Mouse (Mus musculus) embryonic fibroblast, embryonic 13.5 days (primary cell): Measurements from ENCODE around the gene Ngfr. TPM values are rescaled to one million over a fixed set of nuclear protein-coding genes. Genes with fewer than 3 reads are reported as not detected.

Experiments used
- H3K27ac ChIP-seq: 2 replicates; pipeline ENCODE4 v1.5.1; 2012; ENCODE audit warnings: low read length, control low read depth, inconsistent platforms; ENCODE audit not compliant: insufficient read depth
- H3K4me1 ChIP-seq: 2 replicates; pipeline ENCODE4 v1.6.1; 2011; ENCODE audit warnings: low read length; ENCODE audit not compliant: control insufficient read depth, insufficient read depth
- H3K4me3 ChIP-seq: 2 replicates; pipeline ENCODE4 v1.5.1; 2011; ENCODE audit warnings: mild to moderate bottlenecking, control low read depth, low read length; ENCODE audit not compliant: insufficient read depth
- CTCF ChIP-seq: IDR thresholded peaks from 2 replicates; pipeline ENCODE4 v1.5.1; 2011; ENCODE audit warnings: mild to moderate bottlenecking, control low read depth, low read length, moderate library complexity, borderline replicate concordance; ENCODE audit not compliant: insufficient read depth
- POLR2A ChIP-seq: IDR thresholded peaks from 2 replicates; pipeline ENCODE4 v1.6.1; 2011; ENCODE audit warnings: low read depth, mild to moderate bottlenecking, control low read depth, low read length, moderate library complexity
- polyA plus RNA-seq: library from polyadenylated mRNA; stranded (reverse); fragments of >200 nt; gene quantifications from 2 replicates; pipeline ENCODE4 v1.2.4, GENCODE M21; 2011; ENCODE audit warnings: low read depth; ENCODE audit not compliant: missing spikeins, insufficient read length

The Ngfr gene
- polyA plus RNA-seq: 0.18 and 3.2 TPM in 2 replicates

GRCm38 (mm10) chr11:95587423-95587951, at the start of gene Ngfr:
Gene Ngfr, minus strand, starts transcription at chr11:95587735.
- TF ChIP-seq POLR2A (no peak), CTCF (no peak)
- H3K27ac ChIP-seq: no peak within 1 kb of the TSS
- H3K4me3 ChIP-seq: peak within 1 kb of the TSS; percentile 11; the same call in 1 of the 2 replicates
- H3K4me1 ChIP-seq: 0 out of 2 replicates have a peak, but pooled peaks cover 5% of the 10 kb centered on the region

- no peaks in the 10 kb centered on the region for H3K4me1 ChIP-seq
- no peak overlapping the region for H3K27ac ChIP-seq
- no peak overlapping the region for H3K4me3 ChIP-seq
- TF ChIP-seq POLR2A (no peak), CTCF (no peak)
Measured at GRCm38 (mm10) chr11:95635030-95635429, 47.5 kb upstream of the Ngfr start.

GRCm38 (mm10) chr11:95633512-95634000, 46.0 kb upstream of the Ngfr start:
- H3K4me1 ChIP-seq: no peaks in the 10 kb centered on the region
- no peak for TF ChIP-seq CTCF
- no peak for TF ChIP-seq POLR2A

GRCm38 (mm10) chr11:95632474-95632873, 44.9 kb upstream of the Ngfr start:
- H3K4me3 ChIP-seq: no peak overlapping the region
- H3K27ac ChIP-seq: no peak overlapping the region
- no peak for TF ChIP-seq POLR2A
- TF ChIP-seq CTCF: no peak
- no peaks in the 10 kb centered on the region for H3K4me1 ChIP-seq

More at GRCm38 (mm10) chr11:95633512-95634000, 46.0 kb upstream of the Ngfr start:
- Histone ChIP-seq H3K27ac (no peak overlapping the region), H3K4me3 (no peak overlapping the region)

GRCm38 (mm10) chr11:95631301-95631700, 43.8 kb upstream of the Ngfr start:
- Histone ChIP-seq H3K4me1 (no peaks in the 10 kb centered on the region), H3K27ac (no peak overlapping the region), H3K4me3 (no peak overlapping the region)
- TF ChIP-seq POLR2A (no peak), CTCF (no peak)

- H3K27ac ChIP-seq: no peak overlapping the region
- no peaks in the 10 kb centered on the region for H3K4me1 ChIP-seq
- no peak for TF ChIP-seq POLR2A
- TF ChIP-seq CTCF: no peak
- no peak overlapping the region for H3K4me3 ChIP-seq
Measured at GRCm38 (mm10) chr11:95630558-95630957, 43.0 kb upstream of the Ngfr start.

GRCm38 (mm10) chr11:95622426-95622825, 34.9 kb upstream of the Ngfr start:
- TF ChIP-seq CTCF (no peak), POLR2A (no peak)
- H3K4me1 ChIP-seq: no peaks in the 10 kb centered on the region
- H3K4me3 ChIP-seq: no peak overlapping the region
- no peak overlapping the region for H3K27ac ChIP-seq

GRCm38 (mm10) chr11:95621541-95622130, 34.1 kb upstream of the Ngfr start:
- H3K4me3 ChIP-seq: no peak overlapping the region
- no peaks in the 10 kb centered on the region for H3K4me1 ChIP-seq
- TF ChIP-seq POLR2A (no peak), CTCF (no peak)
- H3K27ac ChIP-seq: no peak overlapping the region

- TF ChIP-seq POLR2A: no peak
- TF ChIP-seq CTCF: no peak
- H3K27ac ChIP-seq: no peak overlapping the region
- no peaks in the 10 kb centered on the region for H3K4me1 ChIP-seq
- no peak overlapping the region for H3K4me3 ChIP-seq
Measured at GRCm38 (mm10) chr11:95621010-95621409, 33.5 kb upstream of the Ngfr start.

- H3K27ac ChIP-seq: no peak overlapping the region
- no peak overlapping the region for H3K4me3 ChIP-seq
- no peak for TF ChIP-seq CTCF
- TF ChIP-seq POLR2A: no peak
- no peaks in the 10 kb centered on the region for H3K4me1 ChIP-seq
Measured at GRCm38 (mm10) chr11:95619886-95620444, 32.4 kb upstream of the Ngfr start.
